Mouse (Mus musculus) limb, embryonic 13.5 days (tissue): ENCODE measurements around the gene 4930404N11Rik. TPM values are rescaled to one million over a fixed set of nuclear protein-coding genes. Genes with fewer than 3 reads are reported as not detected.

Source experiments
- ATAC-seq: fragments of 200-750 bp; cut with Nextera tagmentation; 2 replicates; pipeline ENCODE4 v1.8.0; 2017; ENCODE audit warnings: low read depth, moderate number of reproducible peaks, moderate TSS enrichment; ENCODE audit not compliant: low FRiP score
- H3K27ac ChIP-seq: fragments of 300-500 bp; sonication (generic); 2 replicates; pipeline ENCODE4 v1.5.1; 2015; ENCODE audit warnings: inconsistent platforms, mild to moderate bottlenecking, moderate library complexity
- H3K27me3 ChIP-seq: fragments of 300-500 bp; sonication (generic); 2 replicates; pipeline ENCODE4 v1.6.1; 2015; ENCODE audit warnings: mild to moderate bottlenecking, inconsistent platforms
- H3K36me3 ChIP-seq: fragments of 300-500 bp; sonication (generic); 2 replicates; pipeline ENCODE4 v1.6.1; 2015; ENCODE audit warnings: inconsistent platforms, mild to moderate bottlenecking, moderate library complexity
- H3K4me1 ChIP-seq: fragments of 300-500 bp; sonication (generic); 2 replicates; pipeline ENCODE4 v1.6.1; 2015; ENCODE audit warnings: inconsistent platforms
- H3K4me2 ChIP-seq: fragments of 300-500 bp; sonication (generic); replicated peaks from 2 replicates; pipeline ENCODE4 v1.6.1; 2015; ENCODE audit warnings: inconsistent platforms, mild to moderate bottlenecking, moderate library complexity
- H3K4me3 ChIP-seq: fragments of 300-500 bp; sonication (generic); 2 replicates; pipeline ENCODE4 v1.5.1; 2015; ENCODE audit warnings: moderate library complexity, mild to moderate bottlenecking, inconsistent platforms
- H3K9ac ChIP-seq: fragments of 300-500 bp; sonication (generic); 2 replicates; pipeline ENCODE4 v1.6.1; 2015; ENCODE audit warnings: mild to moderate bottlenecking, inconsistent platforms
- H3K9me3 ChIP-seq: fragments of 300-500 bp; sonication (generic); 2 replicates; pipeline ENCODE4 v1.6.1; 2016; ENCODE audit warnings: inconsistent platforms
- WGBS: fragments of 180-500 bp; shearing (Covaris S2); methylation state at CpG from one replicate; pipeline ENCODE4 v1.1.7; 2015; 5-methylcytosine and 5-hydroxymethylcytosine counted together
- polyA plus RNA-seq: library from polyadenylated mRNA; unstranded; fragments of >200 nt; fragmentation: Nextera tagmentation; extraction: Ambion mirVana; gene quantifications from 2 replicates; pipeline ENCODE4 v1.2.1, GENCODE M21; 2015

Gene 4930404N11Rik
- polyA plus RNA-seq = 0.97 and 1.0 TPM in 2 replicates

GRCm38 (mm10) chr10:81365672-81366476 lies at the start of gene 4930404N11Rik:
TSS of gene 4930404N11Rik (minus strand) at chr10:81365816.
- H3K27ac ChIP-seq = peak within 1 kb of the TSS; percentile 6; the same call in 1 of the 2 replicates
- peaks cover 28% of the 10 kb centered on the region for H3K4me1 ChIP-seq
- no peak for ATAC-seq
- WGBS = 26% methylated on average over 12 of the region's 12 CpGs
- no peaks in the 10 kb centered on the region for H3K9me3 ChIP-seq
- H3K27me3 ChIP-seq = peaks cover 40% of the 10 kb centered on the region
- peak within 1 kb of the TSS; percentile 66 for H3K4me2 ChIP-seq
- peak within 1 kb of the TSS; percentile 41 for H3K4me3 ChIP-seq
- H3K9ac ChIP-seq = peak within 1 kb of the TSS; percentile 57
- H3K36me3 ChIP-seq = peaks cover 73% of the 10 kb centered on the region

- H3K36me3 ChIP-seq = peaks cover 40% of the 10 kb centered on the region
- H3K9ac ChIP-seq = no peak overlapping the region
- no peaks in the 10 kb centered on the region for H3K9me3 ChIP-seq
- no peaks in the 10 kb centered on the region for H3K27me3 ChIP-seq
- no peak overlapping the region for H3K4me3 ChIP-seq
- no peak for ATAC-seq
- H3K4me1 ChIP-seq = peaks cover 91% of the 10 kb centered on the region
- H3K27ac ChIP-seq = peak overlapping the region; percentile 91; the same call in 1 of the 2 replicates
- 78% methylated on average over 5 of the region's 5 CpGs for WGBS
- H3K4me2 ChIP-seq = no peak overlapping the region
Measured at GRCm38 (mm10) chr10:81415146-81415545, 49.5 kb upstream of the 4930404N11Rik start.

GRCm38 (mm10) chr10:81414682-81415081 lies 49.1 kb upstream of the 4930404N11Rik start:
- peaks cover 95% of the 10 kb centered on the region for H3K4me1 ChIP-seq
- H3K9me3 ChIP-seq = no peaks in the 10 kb centered on the region
- H3K9ac ChIP-seq = no peak overlapping the region
- H3K27ac ChIP-seq = peak overlapping the region; percentile 91; the same call in 1 of the 2 replicates
- H3K27me3 ChIP-seq = no peaks in the 10 kb centered on the region
- no peak for ATAC-seq
- H3K36me3 ChIP-seq = peaks cover 35% of the 10 kb centered on the region
- H3K4me3 ChIP-seq = no peak overlapping the region
- peak overlapping the region; percentile 48; the same call in 1 of the 2 replicates for H3K4me2 ChIP-seq

GRCm38 (mm10) chr10:81413310-81414261 lies 48.0 kb upstream of the 4930404N11Rik start:
- 0 out of 2 replicates have a peak, but pooled peaks have one; percentile 6 for ATAC-seq
- 25% methylated on average over 26 of the region's 26 CpGs for WGBS
- peak overlapping the region; percentile 91; the same call in 1 of the 2 replicates for H3K27ac ChIP-seq
- H3K36me3 ChIP-seq = peaks cover 26% of the 10 kb centered on the region
- no peaks in the 10 kb centered on the region for H3K9me3 ChIP-seq
- H3K4me3 ChIP-seq = no peak overlapping the region; the same call in 1 of the 2 replicates
- peak overlapping the region; percentile 48 for H3K4me2 ChIP-seq
- 0 out of 2 replicates have a peak overlapping the region, but pooled peaks have one; percentile 19 for H3K9ac ChIP-seq
- peaks cover 2% of the 10 kb centered on the region for H3K27me3 ChIP-seq
- peaks cover 98% of the 10 kb centered on the region for H3K4me1 ChIP-seq

- ATAC-seq = no peak
- H3K9me3 ChIP-seq = no peaks in the 10 kb centered on the region
- peaks cover 98% of the 10 kb centered on the region for H3K4me1 ChIP-seq
- H3K4me3 ChIP-seq = no peak overlapping the region
- H3K36me3 ChIP-seq = peaks cover 35% of the 10 kb centered on the region
- 79% methylated on average over 16 of the region's 16 CpGs for whole genome bisulfite sequencing
- peak overlapping the region; percentile 43; the same call in 1 of the 2 replicates for H3K9ac ChIP-seq
- H3K27me3 ChIP-seq = peaks cover 9% of the 10 kb centered on the region
- H3K27ac ChIP-seq = peak overlapping the region; percentile 85; the same call in 1 of the 2 replicates
- no peak overlapping the region for H3K4me2 ChIP-seq
Measured at GRCm38 (mm10) chr10:81412586-81413309, 47.1 kb upstream of the 4930404N11Rik start.

GRCm38 (mm10) chr10:81411471-81412400 lies 46.1 kb upstream of the 4930404N11Rik start:
- Histone ChIP-seq H3K27ac (peak overlapping the region; percentile 85), H3K9me3 (no peaks in the 10 kb centered on the region), H3K36me3 (peaks cover 45% of the 10 kb centered on the region), H3K4me3 (no peak overlapping the region), H3K4me2 (peak overlapping the region; percentile 19; the same call in 1 of the 2 replicates), H3K27me3 (peaks cover 18% of the 10 kb centered on the region), H3K9ac (0 out of 2 replicates have a peak overlapping the region, but pooled peaks have one; percentile 31), H3K4me1 (peaks cover 98% of the 10 kb centered on the region)
- ATAC-seq = no peak
- WGBS = 67% methylated on average over 18 of the region's 18 CpGs

GRCm38 (mm10) chr10:81410981-81411380 lies 45.4 kb upstream of the 4930404N11Rik start:
- H3K4me3 ChIP-seq = no peak overlapping the region
- no peaks in the 10 kb centered on the region for H3K9me3 ChIP-seq
- peaks cover 18% of the 10 kb centered on the region for H3K27me3 ChIP-seq
- no peak overlapping the region for H3K4me2 ChIP-seq
- peaks cover 98% of the 10 kb centered on the region for H3K4me1 ChIP-seq
- H3K36me3 ChIP-seq = peaks cover 52% of the 10 kb centered on the region
- no peak for ATAC-seq
- H3K9ac ChIP-seq = 0 out of 2 replicates have a peak overlapping the region, but pooled peaks have one; percentile 31
- 66% methylated on average over 9 of the region's 9 CpGs for WGBS
- peak overlapping the region; percentile 85 for H3K27ac ChIP-seq

- peaks cover 24% of the 10 kb centered on the region for H3K27me3 ChIP-seq
- H3K27ac ChIP-seq = peak overlapping the region; percentile 85; the same call in 1 of the 2 replicates
- H3K4me3 ChIP-seq = no peak overlapping the region
- no peak for ATAC-seq
- no peak overlapping the region for H3K9ac ChIP-seq
- no peak overlapping the region for H3K4me2 ChIP-seq
- no peaks in the 10 kb centered on the region for H3K9me3 ChIP-seq
- peaks cover 57% of the 10 kb centered on the region for H3K36me3 ChIP-seq
- peaks cover 93% of the 10 kb centered on the region for H3K4me1 ChIP-seq
- WGBS = 59% methylated on average over 4 of the region's 4 CpGs
Measured at GRCm38 (mm10) chr10:81410350-81410749, 44.7 kb upstream of the 4930404N11Rik start.

GRCm38 (mm10) chr10:81409330-81409729 lies 43.7 kb upstream of the 4930404N11Rik start:
- peaks cover 87% of the 10 kb centered on the region for H3K4me1 ChIP-seq
- peaks cover 24% of the 10 kb centered on the region for H3K27me3 ChIP-seq
- WGBS = 14% methylated on average over 8 of the region's 8 CpGs
- no peak overlapping the region for H3K9ac ChIP-seq
- H3K36me3 ChIP-seq = peaks cover 61% of the 10 kb centered on the region
- no peak overlapping the region for H3K4me3 ChIP-seq
- no peak for ATAC-seq
- no peaks in the 10 kb centered on the region for H3K9me3 ChIP-seq
- peak overlapping the region; percentile 48; the same call in 1 of the 2 replicates for H3K27ac ChIP-seq
- 0 out of 2 replicates have a peak overlapping the region, but pooled peaks have one; percentile 9 for H3K4me2 ChIP-seq

GRCm38 (mm10) chr10:81408871-81409291 lies 43.3 kb upstream of the 4930404N11Rik start:
- ATAC-seq = no peak
- Histone ChIP-seq H3K4me1 (peaks cover 87% of the 10 kb centered on the region), H3K36me3 (peaks cover 66% of the 10 kb centered on the region), H3K9ac (no peak overlapping the region), H3K4me2 (0 out of 2 replicates have a peak overlapping the region, but pooled peaks have one; percentile 9), H3K4me3 (no peak overlapping the region), H3K9me3 (no peaks in the 10 kb centered on the region), H3K27me3 (peaks cover 24% of the 10 kb centered on the region), H3K27ac (peak overlapping the region; percentile 48; the same call in 1 of the 2 replicates)
- WGBS = 14% methylated on average over 9 of the region's 9 CpGs
